Mouse (Mus musculus): Measurements from ENCODE around the gene Serinc3.

DNA sequence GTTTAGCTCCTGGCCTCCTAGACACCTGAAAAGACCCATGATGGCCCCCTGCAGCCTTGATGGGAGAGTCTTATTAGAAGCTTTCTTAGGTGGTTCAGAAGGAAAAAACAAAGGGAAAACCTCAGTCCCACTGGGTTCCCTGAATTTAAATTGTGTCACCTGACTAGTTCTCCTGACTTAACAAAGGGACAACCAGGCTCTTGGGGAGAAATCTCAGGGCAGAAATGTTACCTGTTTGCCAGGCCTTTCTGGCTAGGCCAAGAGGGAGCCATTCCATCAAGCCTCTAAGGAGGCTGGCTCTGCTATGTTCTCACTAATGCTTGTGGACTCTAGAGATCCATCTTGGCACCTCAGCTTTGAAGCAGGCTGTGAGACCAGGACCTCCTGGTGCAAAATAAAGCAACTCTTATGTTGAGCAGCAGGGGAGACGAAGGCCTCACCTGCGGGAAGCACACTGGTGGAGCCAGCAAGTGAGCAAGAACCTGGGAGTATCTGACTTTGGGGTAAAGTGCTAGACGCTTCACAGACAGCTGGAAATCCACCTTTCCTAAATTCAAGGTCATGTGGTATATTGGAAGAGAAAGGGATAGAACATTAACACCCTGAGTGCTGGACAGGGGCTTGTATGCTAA lies 27.6 kb downstream of the Serinc3 start:
- TF ChIP-seq EP300 (IDR thresholded peaks at IDR 0.05; ENCODE audit: low read depth) (no peak), CTCF (IDR thresholded peaks at IDR 0.05; ENCODE audit: low read depth) (no peak)
